Mouse (Mus musculus): ENCODE results near the gene Ccdc120.
"Not testable (repeated sequence)": the region's sequence is repeated elsewhere in the genome, so short reads cannot be mapped to it uniquely, and the experiment has no call there.

Gene Ccdc120

GRCm38 (mm10) chrX:7713764-7714134, 37.0 kb downstream of the Ccdc120 start:
- DNase-seq (ENCODE audit: extremely low spot score, low read depth, low spot score): not testable (repeated sequence)

DNA sequence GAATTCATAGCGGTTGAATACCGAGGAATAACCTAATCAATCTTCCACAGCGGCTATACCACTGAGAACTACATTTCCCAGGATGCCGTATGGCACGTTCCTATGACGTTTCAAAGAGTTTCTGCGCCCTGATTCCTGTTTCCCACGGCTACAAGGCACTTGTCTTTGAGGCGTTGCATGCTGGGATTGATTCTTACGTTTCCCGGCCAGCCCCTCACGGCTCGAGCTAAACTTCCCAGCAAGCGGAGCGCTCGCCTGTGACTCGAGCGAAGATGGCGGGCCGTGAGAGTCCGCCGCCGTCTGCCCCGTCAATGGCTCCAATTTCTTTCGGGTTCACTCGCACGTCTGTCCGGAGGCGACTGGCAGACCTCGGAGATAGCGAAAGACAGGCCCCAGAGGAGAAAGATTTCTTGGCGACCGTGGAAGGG, 53.7 kb downstream of the Ccdc120 start, which contains the start of gene Gpkow:
Gene Gpkow, plus strand, starts transcription at position 178 of the 428 bp plus-strand sequence.
- DNase-seq (ENCODE audit: extremely low spot score, low read depth, low spot score): peak; percentile 69

DNA sequence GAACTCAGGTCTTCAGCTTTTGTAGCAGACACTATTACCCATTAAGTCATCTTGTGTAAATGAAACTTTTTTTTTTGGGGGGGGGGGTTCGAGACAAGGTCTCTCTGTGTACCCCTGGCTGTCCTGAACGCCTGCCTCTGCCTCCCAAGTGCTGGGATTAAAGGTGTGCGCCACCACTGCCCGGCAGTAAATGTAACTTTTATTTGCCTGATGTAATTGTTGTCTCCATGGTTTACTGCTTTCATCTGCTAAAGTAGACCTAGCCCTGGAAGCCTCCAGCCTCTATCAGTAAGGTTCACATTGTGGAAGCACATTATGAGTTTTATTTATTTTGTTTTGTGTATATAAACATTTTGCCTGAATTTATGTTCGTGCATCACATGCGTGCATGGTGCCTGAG, 54.2 kb downstream of the Ccdc120 start:
- DNase-seq (ENCODE audit: extremely low spot score, low read depth, low spot score): no peak

DNA sequence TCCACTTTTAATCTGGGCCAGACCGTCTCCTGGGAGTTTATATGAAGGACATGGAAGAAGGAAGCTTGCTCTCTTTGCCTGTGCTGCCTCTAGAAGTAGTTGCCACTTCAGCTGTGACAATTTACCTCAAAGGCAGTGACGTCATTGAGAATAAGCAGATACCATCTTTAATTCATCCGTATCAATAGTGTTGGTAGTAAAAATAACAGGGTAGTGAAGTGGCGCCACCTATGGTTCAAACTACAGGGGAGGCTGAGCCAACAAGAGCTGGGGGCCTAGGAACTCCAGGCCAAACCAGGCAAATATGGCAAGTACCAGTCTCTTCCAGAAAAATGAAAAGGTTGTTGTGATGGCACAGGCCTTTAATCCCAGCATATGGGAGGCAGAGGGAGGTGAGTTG, 57.8 kb downstream of the Ccdc120 start:
- no peak for DNase-seq (ENCODE audit: extremely low spot score, low read depth, low spot score)

GRCm38 (mm10) chrX:7690486-7690885, 60.2 kb downstream of the Ccdc120 start:
- DNase-seq (ENCODE audit: extremely low spot score, low read depth, low spot score): no peak

GRCm38 (mm10) chrX:7688321-7688720, 62.4 kb downstream of the Ccdc120 start:
- DNase-seq (ENCODE audit: extremely low spot score, low read depth, low spot score): no peak

All from hindlimb bud, embryonic 11.5 days (tissue).